Mouse (Mus musculus): ENCODE data around the gene Gadl1. TPM values are rescaled to one million over a fixed set of nuclear protein-coding genes. Genes with fewer than 3 reads are reported as not detected.

The Gadl1 gene
- total and polyA plus RNA-seq, 3 experiments = 0.06 to 0.08 TPM; not detected in 1

GRCm38 (mm10) chr9:116016221-116016620, 107.0 kb downstream of the Gadl1 start:
- Histone ChIP-seq H3K4me1 (ENCODE audit: control insufficient read depth in 1 of 2, insufficient read depth in 2 of 2, low read length in 2 of 2) (no peaks in the 10 kb centered on the region), H3K79me2 (ENCODE audit: control insufficient read depth, insufficient read depth, low read length, poor library complexity) (no peaks in the 10 kb centered on the region), H3K36me3 (ENCODE audit: control insufficient read depth in 1 of 2, insufficient read depth in 2 of 2, low read length in 2 of 2) (no peaks in the 10 kb centered on the region), H3K27me3 (ENCODE audit: control insufficient read depth in 1 of 2, insufficient read depth in 2 of 2, low read length in 2 of 2) (no peaks in the 10 kb centered on the region), H3K27ac (ENCODE audit: control insufficient read depth, low read depth, low read length) (no peak overlapping the region), H3K9ac (ENCODE audit: control insufficient read depth, low read depth, low read length, poor library complexity, severe bottlenecking) (no peak overlapping the region), H3K4me3 (ENCODE audit: control insufficient read depth in 1 of 2, insufficient read depth in 1 of 2, low read depth in 2 of 2, low read length in 2 of 2) (no peak overlapping the region), H3K9me3 (replicated peaks; ENCODE audit: insufficient read depth, low read length) (no peaks in the 10 kb centered on the region)
- no peak for DNase-seq (ENCODE audit: low read depth, low spot score)
- no peak for TF ChIP-seq RAD21 (IDR thresholded peaks at IDR 0.05; ENCODE audit: low read depth, low read length)
- no peak for TF ChIP-seq TBP (IDR thresholded peaks at IDR 0.05; ENCODE audit: low read depth, low read length)
- no peak for TF ChIP-seq GATA1 (IDR thresholded peaks at IDR 0.05; ENCODE audit: low read depth, low read length)
- no peak for TF ChIP-seq MAZ (IDR thresholded peaks at IDR 0.05; ENCODE audit: low read depth, low read length)
- no peak for TF ChIP-seq ELF1 (IDR thresholded peaks at IDR 0.05; ENCODE audit: low read depth, low read length)
- no peak for TF ChIP-seq GABPA (IDR thresholded peaks at IDR 0.05; ENCODE audit: low read depth, low read length)
- no peak for TF ChIP-seq CTCF (IDR thresholded peaks at IDR 0.05 in 2 of 3, conservative IDR thresholded peaks at IDR 0.05 in 1 of 3; ENCODE audit: control insufficient read depth in 1 of 3, insufficient read depth in 1 of 3, low read depth in 2 of 3, low read length in 3 of 3, poor library complexity in 1 of 3, severe bottlenecking in 1 of 3)
- no peak for TF ChIP-seq CHD2 (IDR thresholded peaks at IDR 0.05; ENCODE audit: low read length)
- no peak for TF ChIP-seq UBTF (IDR thresholded peaks at IDR 0.05; ENCODE audit: borderline replicate concordance, insufficient read depth, low read depth, low read length)
- no peak for TF ChIP-seq JUND (IDR thresholded peaks at IDR 0.05; ENCODE audit: low read depth, low read length)
- TF ChIP-seq E2F4 (IDR thresholded peaks at IDR 0.05; ENCODE audit: borderline replicate concordance, low read depth, low read length) = no peak
- no peak for TF ChIP-seq CHD1 (IDR thresholded peaks at IDR 0.05; ENCODE audit: low read depth, low read length)

GRCm38 (mm10) chr9:116017091-116017490, 107.8 kb downstream of the Gadl1 start:
- H3K4me1 ChIP-seq (ENCODE audit: control insufficient read depth in 1 of 2, insufficient read depth in 2 of 2, low read length in 2 of 2) = no peaks in the 10 kb centered on the region
- DNase-seq (ENCODE audit: low read depth, low spot score) = no peak

GRCm38 (mm10) chr9:116018586-116018985, 109.3 kb downstream of the Gadl1 start:
- H3K27ac ChIP-seq (ENCODE audit: control insufficient read depth, low read depth, low read length) = no peak overlapping the region
- DNase-seq (ENCODE audit: low read depth, low spot score) = no peak
- H3K27me3 ChIP-seq (ENCODE audit: control insufficient read depth in 1 of 2, insufficient read depth in 2 of 2, low read length in 2 of 2) = no peaks in the 10 kb centered on the region
- H3K9ac ChIP-seq (ENCODE audit: control insufficient read depth, low read depth, low read length, poor library complexity, severe bottlenecking) = no peak overlapping the region
- H3K9me3 ChIP-seq (replicated peaks; ENCODE audit: insufficient read depth, low read length) = no peaks in the 10 kb centered on the region
- no peaks in the 10 kb centered on the region for H3K79me2 ChIP-seq (ENCODE audit: control insufficient read depth, insufficient read depth, low read length, poor library complexity)
- H3K4me1 ChIP-seq (ENCODE audit: control insufficient read depth in 1 of 2, insufficient read depth in 2 of 2, low read length in 2 of 2) = no peaks in the 10 kb centered on the region
- no peaks in the 10 kb centered on the region for H3K36me3 ChIP-seq (ENCODE audit: control insufficient read depth in 1 of 2, insufficient read depth in 2 of 2, low read length in 2 of 2)
- H3K4me3 ChIP-seq (ENCODE audit: control insufficient read depth in 1 of 2, insufficient read depth in 1 of 2, low read depth in 2 of 2, low read length in 2 of 2) = no peak overlapping the region
- TF ChIP-seq SMC3 (IDR thresholded peaks at IDR 0.05; ENCODE audit: low read depth, low read length) = no peak
- no peak for TF ChIP-seq TBP (IDR thresholded peaks at IDR 0.05; ENCODE audit: low read depth, low read length)
- no peak for TF ChIP-seq ZNF384 (IDR thresholded peaks at IDR 0.05; ENCODE audit: low read depth, low read length)
- no peak for TF ChIP-seq NRF1 (IDR thresholded peaks at IDR 0.05; ENCODE audit: insufficient read depth, low read depth, low read length, poor library complexity, severe bottlenecking)
- TF ChIP-seq HCFC1 (IDR thresholded peaks at IDR 0.05; ENCODE audit: low read depth, low read length) = no peak
- no peak for TF ChIP-seq MEF2A (IDR thresholded peaks at IDR 0.05; ENCODE audit: extremely low read depth, insufficient replicate concordance, low read depth, low read length, poor library complexity, severe bottlenecking)
- TF ChIP-seq GATA1 (IDR thresholded peaks at IDR 0.05; ENCODE audit: low read depth, low read length) = no peak
- TF ChIP-seq TCF12 (IDR thresholded peaks at IDR 0.05; ENCODE audit: low read depth, low read length) = no peak
- no peak for TF ChIP-seq ZKSCAN1 (IDR thresholded peaks at IDR 0.05; ENCODE audit: low read depth, low read length)
- no peak for TF ChIP-seq CTCF (IDR thresholded peaks at IDR 0.05 in 2 of 3, conservative IDR thresholded peaks at IDR 0.05 in 1 of 3; ENCODE audit: control insufficient read depth in 1 of 3, insufficient read depth in 1 of 3, low read depth in 2 of 3, low read length in 3 of 3, poor library complexity in 1 of 3, severe bottlenecking in 1 of 3)
- TF ChIP-seq MYC (IDR thresholded peaks at IDR 0.05; ENCODE audit: low read depth, low read length) = no peak
- no peak for TF ChIP-seq KAT2A (conservative IDR thresholded peaks at IDR 0.05; ENCODE audit: low read depth, low read length)
- no peak for TF ChIP-seq ZMIZ1 (IDR thresholded peaks at IDR 0.05; ENCODE audit: low read depth, low read length)
- no peak for TF ChIP-seq MYB (IDR thresholded peaks at IDR 0.05; ENCODE audit: low read depth, low read length)

More at GRCm38 (mm10) chr9:116017091-116017490, 107.8 kb downstream of the Gadl1 start:
- Histone ChIP-seq H3K27me3 (ENCODE audit: control insufficient read depth in 1 of 2, insufficient read depth in 2 of 2, low read length in 2 of 2) (no peaks in the 10 kb centered on the region), H3K4me3 (ENCODE audit: control insufficient read depth in 1 of 2, insufficient read depth in 1 of 2, low read depth in 2 of 2, low read length in 2 of 2) (no peak overlapping the region), H3K9me3 (replicated peaks; ENCODE audit: insufficient read depth, low read length) (no peaks in the 10 kb centered on the region), H3K27ac (ENCODE audit: control insufficient read depth, low read depth, low read length) (no peak overlapping the region), H3K9ac (ENCODE audit: control insufficient read depth, low read depth, low read length, poor library complexity, severe bottlenecking) (no peak overlapping the region), H3K36me3 (ENCODE audit: control insufficient read depth in 1 of 2, insufficient read depth in 2 of 2, low read length in 2 of 2) (no peaks in the 10 kb centered on the region), H3K79me2 (ENCODE audit: control insufficient read depth, insufficient read depth, low read length, poor library complexity) (no peaks in the 10 kb centered on the region)
- no peak for TF ChIP-seq GABPA (IDR thresholded peaks at IDR 0.05; ENCODE audit: low read depth, low read length)
- no peak for TF ChIP-seq E2F4 (IDR thresholded peaks at IDR 0.05; ENCODE audit: borderline replicate concordance, low read depth, low read length)
- no peak for TF ChIP-seq BHLHE40 (IDR thresholded peaks at IDR 0.05; ENCODE audit: borderline replicate concordance, low read depth, low read length)
- no peak for TF ChIP-seq ZKSCAN1 (IDR thresholded peaks at IDR 0.05; ENCODE audit: low read depth, low read length)
- no peak for TF ChIP-seq ELF1 (IDR thresholded peaks at IDR 0.05; ENCODE audit: low read depth, low read length)
- TF ChIP-seq CTCF (IDR thresholded peaks at IDR 0.05 in 2 of 3, conservative IDR thresholded peaks at IDR 0.05 in 1 of 3; ENCODE audit: control insufficient read depth in 1 of 3, insufficient read depth in 1 of 3, low read depth in 2 of 3, low read length in 3 of 3, poor library complexity in 1 of 3, severe bottlenecking in 1 of 3) = no peak
- TF ChIP-seq TCF12 (IDR thresholded peaks at IDR 0.05; ENCODE audit: low read depth, low read length) = no peak
